Mouse (Mus musculus) cortical plate, adult 2 months (tissue): ENCODE measurements at regions not wholly inside any gene's neighbourhood (a gene's known extent, or its start where the extent isn't known, plus 50 kb on each side); places are given as distances from the start of the nearest gene placed in this dataset.

Experiments
- CTCF ChIP-seq: fragments of 200-500 bp; IDR thresholded peaks from 2 replicates; pipeline ENCODE4 v1.5.1; 2011; ENCODE audit warnings: mild to moderate bottlenecking, control low read depth, low read length; ENCODE audit not compliant: insufficient read depth; ENCODE audit errors: extremely low read depth
- POLR2A ChIP-seq: fragments of 200-500 bp; IDR thresholded peaks from 2 replicates; pipeline ENCODE4 v1.6.1; 2011; ENCODE audit warnings: mild to moderate bottlenecking, low read length, control low read depth; ENCODE audit not compliant: insufficient read depth; ENCODE audit errors: extremely low read depth

GRCm38 (mm10) chr4:131493726-131494125 is 344.4 kb downstream of the Ptpru start:
- TF ChIP-seq CTCF (no peak), POLR2A (no peak)
